Mouse (Mus musculus) frontal cortex, adult (tissue): ENCODE results near the gene Narfl.
A peak's percentile ranks its signal among the peaks of the same experiment; 100 is the strongest.
"Not testable (repeated sequence)": the region's sequence is repeated elsewhere in the genome, so short reads cannot be mapped to it uniquely, and the experiment has no call there.

Experiments used
- ATAC-seq: cut with Nextera tagmentation; 2 replicates; pipeline ENCODE4 v1.9.2; 2017; ENCODE audit warnings: mild to moderate bottlenecking, moderate library complexity, mixed read lengths; ENCODE audit not compliant: low TSS enrichment

The Narfl gene

GRCm38 (mm10) chr17:25802825-25803517 is 29.4 kb downstream of the Narfl start:
- ATAC-seq, result peak; percentile 86

GRCm38 (mm10) chr17:25806507-25806906 is 32.9 kb downstream of the Narfl start:
- ATAC-seq, result no peak

DNA sequence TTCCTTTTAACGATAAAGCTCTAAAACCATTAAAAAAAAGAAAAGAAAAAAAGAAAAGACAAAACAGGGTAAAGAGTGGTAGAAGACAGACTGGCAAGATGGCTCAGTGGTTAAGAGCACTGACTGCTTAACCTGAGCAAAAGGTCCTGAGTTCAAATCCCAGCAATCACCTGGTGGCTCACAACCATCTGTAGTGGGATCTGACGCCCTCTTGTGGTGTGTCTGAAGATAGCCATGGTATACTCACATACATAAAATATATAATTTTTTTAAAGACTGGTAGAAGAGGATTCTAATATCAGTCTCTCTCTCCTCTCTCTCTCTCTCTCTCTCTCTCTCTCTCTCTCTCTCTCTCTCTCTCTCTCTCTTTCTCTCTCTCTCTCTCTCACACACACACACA is 33.9 kb downstream of the Narfl start:
- ATAC-seq, result not testable (repeated sequence)

- ATAC-seq, result no peak
These were observed 34.5 kb downstream of the Narfl start for GRCm38 (mm10) chr17:25808028-25808427.

GRCm38 (mm10) chr17:25808789-25809605 is 35.4 kb downstream of the Narfl start, which contains the start of gene Fbxl16:
Gene Fbxl16 (plus strand): TSS chr17:25809085.
- ATAC-seq, result peak; percentile 60

- peak; percentile 14; the same call in 1 of the 2 replicates for ATAC-seq
These were observed 36.2 kb downstream of the Narfl start for GRCm38 (mm10) chr17:25809606-25810340.

- no peak for ATAC-seq
These were observed 37.3 kb downstream of the Narfl start for GRCm38 (mm10) chr17:25810890-25811289.

DNA sequence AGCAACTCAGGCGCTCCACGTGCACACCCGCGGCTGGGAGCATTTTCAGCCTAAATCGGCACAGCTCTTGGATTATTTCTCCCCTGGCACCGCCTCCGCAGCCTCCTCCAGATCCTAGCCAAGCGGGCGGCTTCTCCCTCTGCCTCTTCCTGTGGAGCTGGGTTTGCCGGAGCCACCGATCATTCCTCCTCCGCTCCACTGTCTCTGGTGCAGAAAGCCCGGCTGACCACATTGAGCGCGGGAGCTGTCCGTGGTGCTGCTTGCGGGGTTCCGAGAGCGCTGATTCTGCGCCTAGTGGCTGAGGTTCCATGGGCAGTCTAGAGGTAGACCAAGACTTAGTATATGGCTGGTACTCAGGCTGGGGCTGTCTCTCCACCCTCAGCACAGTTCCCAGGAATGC is 39.9 kb downstream of the Narfl start:
- peak; percentile 75 for ATAC-seq

GRCm38 (mm10) chr17:25817662-25818061 is 44.1 kb downstream of the Narfl start:
- ATAC-seq, result no peak

DNA sequence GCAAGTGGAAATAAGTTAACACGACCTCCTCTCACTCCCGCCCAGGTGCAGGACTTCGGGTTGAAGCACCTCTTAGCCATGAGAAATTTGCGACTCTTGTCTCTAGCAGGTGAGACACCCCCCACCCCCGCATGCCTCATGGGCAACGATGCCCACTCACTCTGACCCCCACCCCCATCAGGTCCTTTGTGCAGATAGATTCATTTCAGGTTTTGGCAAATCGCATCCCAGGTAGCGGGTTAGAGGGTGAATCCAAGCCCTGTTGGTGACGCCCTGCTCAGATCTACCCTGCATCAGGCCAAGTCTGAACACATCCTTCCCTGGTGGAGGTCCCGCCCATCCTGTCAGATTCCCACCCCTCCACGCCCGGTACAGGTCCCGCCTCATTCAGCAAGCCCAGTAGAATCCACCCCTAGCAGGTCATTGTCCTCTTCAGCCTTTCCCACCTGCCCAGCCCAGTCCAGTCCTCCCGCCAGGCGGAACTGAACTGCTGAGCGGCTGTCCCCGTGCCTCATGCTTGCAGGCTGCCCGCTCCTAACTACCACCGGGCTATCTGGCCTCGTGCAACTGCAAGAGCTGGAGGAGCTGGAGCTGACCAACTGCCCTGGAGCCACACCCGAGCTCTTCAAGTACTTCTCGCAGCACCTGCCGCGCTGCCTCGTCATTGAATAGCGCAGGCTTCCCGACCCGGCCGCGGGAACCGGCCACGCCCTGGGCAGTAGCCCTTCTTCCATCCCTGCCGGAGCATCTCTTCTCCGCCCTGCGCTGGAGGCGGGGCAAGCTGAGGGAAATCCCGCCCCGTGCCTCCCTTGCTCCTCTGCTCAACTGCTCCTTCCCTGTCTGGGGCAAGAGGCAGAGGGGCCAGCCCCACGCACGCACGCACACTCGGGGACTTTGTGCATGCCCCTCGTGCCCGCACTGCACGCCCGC is 45.5 kb downstream of the Narfl start:
- ATAC-seq, result no peak

DNA sequence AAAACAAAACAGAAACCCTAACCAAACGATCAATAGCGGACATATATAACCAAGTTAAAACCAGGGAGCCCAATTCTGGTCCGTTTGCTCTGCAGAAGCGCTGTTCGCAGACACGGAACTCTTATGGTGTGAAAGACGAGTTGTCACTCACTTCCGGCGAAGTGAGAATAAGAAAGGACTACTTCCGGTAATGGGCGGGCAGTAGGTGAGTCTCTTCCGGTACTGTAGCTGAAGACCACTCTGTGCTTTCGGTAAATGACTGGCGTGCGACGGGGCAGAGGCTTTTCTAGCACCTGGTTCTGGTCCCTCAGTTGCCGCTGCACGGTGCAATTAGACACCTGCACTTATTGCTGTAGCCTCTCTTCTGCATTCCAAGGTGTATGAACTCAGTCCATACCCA is 49.9 kb downstream of the Narfl start, which contains the start of gene Wdr24:
TSS of gene Wdr24 (plus strand) at position 176 of the 400 bp plus-strand sequence.
- ATAC-seq, result peak; percentile 88

GRCm38 (mm10) chr17:25824362-25825142 is 51.0 kb downstream of the Narfl start:
- no peak for ATAC-seq

DNA sequence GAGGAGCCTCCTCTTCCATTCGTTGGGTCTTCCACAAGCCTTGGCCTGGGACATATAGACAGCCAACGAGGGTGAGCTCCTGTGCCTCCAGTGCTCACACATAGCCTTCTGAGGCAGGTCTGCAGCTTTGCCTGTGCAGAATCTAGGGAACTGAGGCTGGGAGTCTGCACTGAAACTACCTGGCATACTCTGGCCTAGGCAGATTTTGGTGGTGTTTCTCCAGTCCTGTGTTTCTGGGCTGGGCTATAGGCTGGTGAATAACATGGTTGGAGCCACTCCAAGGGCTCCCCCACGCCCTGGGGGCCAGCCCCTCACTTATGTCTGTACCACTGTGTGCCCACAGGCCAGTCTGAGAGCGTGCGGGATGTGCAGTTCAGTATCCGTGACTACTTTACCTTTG is 51.7 kb downstream of the Narfl start:
- ATAC-seq, result no peak

- no peak for ATAC-seq
These were observed 52.5 kb downstream of the Narfl start for GRCm38 (mm10) chr17:25825984-25826570.

DNA sequence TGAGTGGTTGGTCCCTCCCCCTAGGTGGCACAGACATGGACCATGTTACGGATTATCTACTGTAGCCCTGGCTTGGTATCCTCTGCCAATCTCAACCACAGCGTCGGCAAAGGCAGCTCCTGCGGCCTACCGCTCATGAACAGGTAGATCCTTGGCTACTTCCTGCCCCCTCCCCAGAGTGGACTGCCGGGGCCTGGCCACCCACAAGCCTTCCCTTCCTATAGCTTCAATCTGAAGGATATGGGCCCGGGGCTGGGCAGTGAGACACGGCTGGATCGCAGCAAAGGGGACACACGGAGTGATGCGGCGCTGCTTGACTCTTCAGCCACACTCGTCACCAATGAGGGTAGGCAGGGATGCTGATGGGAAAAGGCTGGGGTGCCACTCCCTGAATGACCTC is 53.4 kb downstream of the Narfl start:
- ATAC-seq, result no peak

- no peak for ATAC-seq
These were observed 54.1 kb downstream of the Narfl start for GRCm38 (mm10) chr17:25827546-25828222.

GRCm38 (mm10) chr17:25828223-25828594 is 54.6 kb downstream of the Narfl start:
- no peak for ATAC-seq

DNA sequence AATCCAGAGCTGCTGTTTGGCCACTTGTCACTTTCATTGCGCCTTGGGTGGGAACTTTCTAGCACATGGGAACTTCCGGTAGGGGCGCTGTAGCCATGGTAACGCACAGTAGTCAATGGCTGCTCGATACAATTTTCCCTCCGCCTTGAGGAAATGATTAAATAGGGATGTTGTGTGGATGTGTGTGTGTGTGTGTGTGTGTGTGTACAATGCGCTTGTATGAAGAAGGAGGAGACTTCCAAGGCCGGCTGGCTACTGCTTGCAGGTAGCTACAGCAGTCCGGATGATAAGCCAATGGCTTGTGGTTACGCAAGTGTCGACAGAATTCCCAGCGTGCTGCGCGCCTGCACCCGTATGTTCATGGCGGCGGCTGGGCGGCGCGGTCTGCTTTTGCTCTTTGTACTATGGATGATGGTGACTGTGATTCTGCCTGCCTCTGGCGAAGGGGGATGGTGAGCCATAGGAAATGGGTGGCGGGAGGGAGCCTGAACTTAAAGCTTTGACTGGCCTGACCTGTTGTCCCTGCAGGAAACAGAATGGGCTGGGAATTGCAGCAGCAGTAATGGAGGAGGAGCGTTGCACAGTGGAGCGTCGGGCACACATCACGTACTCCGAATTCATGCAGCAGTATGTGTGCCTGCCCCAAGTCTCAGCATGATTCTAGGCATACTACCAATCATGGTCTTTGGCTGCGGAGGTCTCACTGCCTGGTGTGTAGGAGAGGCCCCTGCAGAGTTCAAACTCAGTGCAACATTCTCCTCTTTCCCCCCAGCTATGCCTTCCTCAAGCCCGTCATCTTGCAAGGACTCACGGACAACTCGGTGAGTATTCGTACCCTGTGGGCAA is 55.4 kb downstream of the Narfl start, which contains the start of gene Jmjd8:
TSS of gene Jmjd8 (plus strand) at position 156 of the 846 bp plus-strand sequence.
- ATAC-seq, result peak; percentile 48
